Comparison of ENCODE assay signal across 8 mouse cellular contexts in the genomic region with DNA sequence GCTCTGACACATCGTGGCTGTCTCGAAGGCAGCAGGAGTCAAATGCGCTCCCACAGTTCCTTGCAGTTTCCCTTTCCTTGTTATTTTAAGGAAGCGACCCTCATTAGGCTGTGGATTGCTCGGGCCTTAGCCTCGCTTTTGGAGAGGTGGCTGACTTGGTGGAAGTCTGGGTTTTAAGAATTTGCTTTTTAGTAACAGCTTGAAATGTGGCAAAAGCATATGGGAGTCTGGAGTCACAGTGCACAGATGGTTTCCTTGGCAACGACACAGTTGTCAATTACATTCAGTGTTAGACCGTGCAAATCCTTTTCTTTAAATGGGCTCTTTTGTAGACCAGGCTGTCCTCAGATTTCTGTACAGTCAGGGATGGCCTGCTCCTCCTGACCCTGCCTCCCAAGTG. TPM values are rescaled to one million over a fixed set of nuclear protein-coding genes. Genes with fewer than 3 reads are reported as not detected.
DNase-seq lines count a peak whose midpoint lies in the region; ATAC-seq and TF ChIP-seq lines count a peak whose summit lies in the region.

No protein-coding gene starts in this region.

- no peak for ATAC-seq in hindbrain, embryonic 14.5 days (ENCODE audit: low FRiP score)
- ATAC-seq in midbrain, embryonic 13.5 days, result no peak

- H3K9me3 ChIP-seq in hindbrain, embryonic 14.5 days (ENCODE audit: control insufficient read depth, low read length), result no peaks in the 10 kb centered on the region
- H3K9me3 ChIP-seq in midbrain, embryonic 13.5 days, result no peaks in the 10 kb centered on the region

- H3K36me3 ChIP-seq in hindbrain, embryonic 14.5 days (replicated peaks; ENCODE audit: control insufficient read depth, insufficient read depth), result peaks cover 37% of the 10 kb centered on the region
- H3K36me3 ChIP-seq in midbrain, embryonic 13.5 days, result peaks cover 37% of the 10 kb centered on the region

- H3K4me1 ChIP-seq in lung, adult 2 months (ENCODE audit: control insufficient read depth, insufficient read depth, low read length), result peaks cover 10% of the 10 kb centered on the region
- H3K4me1 ChIP-seq in brown adipose tissue, adult 24 weeks (ENCODE audit: control insufficient read depth, insufficient read depth, insufficient read length, low read length), result peaks cover 3% of the 10 kb centered on the region; the same call in 1 of the 2 replicates
- H3K4me1 ChIP-seq in hindbrain, embryonic 14.5 days (replicated peaks; ENCODE audit: control insufficient read depth, insufficient read depth, low read length), result peaks cover 15% of the 10 kb centered on the region
- peaks cover 17% of the 10 kb centered on the region for H3K4me1 ChIP-seq in midbrain, embryonic 13.5 days (replicated peaks)

- no peaks in the 10 kb centered on the region for H3K27me3 ChIP-seq in hindbrain, embryonic 14.5 days (ENCODE audit: control insufficient read depth, insufficient read depth, low read length)
- H3K27me3 ChIP-seq in midbrain, embryonic 13.5 days, result 0 out of 2 replicates have a peak, but pooled peaks cover 6% of the 10 kb centered on the region

- 10% methylated on average over 8 of the region's 8 CpGs for WGBS in lung, adult 2 months
- WGBS in hindbrain, embryonic 14.5 days, result 16% methylated on average over 8 of the region's 8 CpGs
- 20% methylated on average over 8 of the region's 8 CpGs for WGBS in midbrain, embryonic 13.5 days

- no peak for TF ChIP-seq POLR2A in lung, adult 2 months (IDR thresholded peaks at IDR 0.05; ENCODE audit: borderline replicate concordance, extremely low read depth, low read depth, low read length)

- H3K4me3 ChIP-seq in lung, adult 2 months (replicated peaks; ENCODE audit: extremely low read depth, low read depth, low read length), result peak overlapping the region; percentile 82
- H3K4me3 ChIP-seq in brown adipose tissue, adult 24 weeks (ENCODE audit: insufficient read depth, low read depth, low read length), result peak overlapping the region; percentile 73
- H3K4me3 ChIP-seq in hindbrain, embryonic 14.5 days (replicated peaks; ENCODE audit: low read length), result peak overlapping the region; percentile 88
- peak overlapping the region; percentile 98 for H3K4me3 ChIP-seq in midbrain, embryonic 13.5 days (replicated peaks)

- H3K4me2 ChIP-seq in hindbrain, embryonic 14.5 days (replicated peaks), result peak overlapping the region; percentile 91
- H3K4me2 ChIP-seq in midbrain, embryonic 13.5 days (replicated peaks), result peak overlapping the region; percentile 97

- peak overlapping the region; percentile 86 for H3K9ac ChIP-seq in hindbrain, embryonic 14.5 days
- H3K9ac ChIP-seq in midbrain, embryonic 13.5 days (replicated peaks), result peak overlapping the region; percentile 95

- no peak for TF ChIP-seq CTCF in lung, adult 2 months (IDR thresholded peaks at IDR 0.05; ENCODE audit: insufficient read depth, low read length)

- DNase-seq in lung, adult 2 months, result no peak
- DNase-seq in lung, postnatal 36 days, result no peak
- DNase-seq in hindbrain, embryonic 14.5 days (ENCODE audit: low spot score), result no peak
- no peak for DNase-seq in urinary bladder, postnatal 36 days (ENCODE audit: low spot score in 2 of 2)
- DNase-seq in urinary bladder, postnatal 14 days (ENCODE audit: low spot score), result no peak
- DNase-seq in right cerebral cortex, postnatal 25 days, result no peak

- H3K27ac ChIP-seq in brown adipose tissue, adult 24 weeks (replicated peaks; ENCODE audit: low read depth, low read length), result no peak overlapping the region
- no peak overlapping the region for H3K27ac ChIP-seq in hindbrain, embryonic 14.5 days
- H3K27ac ChIP-seq in midbrain, embryonic 13.5 days, result no peak overlapping the region

RNA-seq across cellular contexts. Expression of a gene that starts 1.0 kb away (rescaled TPM):
- polyA plus RNA-seq in lung, adult 2 months (2012; rRNA removed), result 40.2 and 46.8 TPM in 2 replicates
- 25.9 and 34.4 TPM in 2 replicates for polyA plus RNA-seq in brown adipose tissue, adult 24 weeks (2012; ENCODE audit: insufficient read depth, insufficient read length, missing spikeins)
- 111 and 117 TPM in 2 replicates for polyA plus RNA-seq in hindbrain, embryonic 14.5 days (2014; fragmentation: Nextera tagmentation; extraction: Ambion mirVana)
- polyA plus RNA-seq in midbrain, embryonic 13.5 days (2015; fragmentation: Nextera tagmentation; extraction: Ambion mirVana), result 121 TPM in 2 replicates

RNA-seq across cellular contexts. Expression of a gene that starts 19.4 kb away (rescaled TPM):
- polyA plus RNA-seq in lung, adult 2 months (2012; rRNA removed), result 89.5 and 92.5 TPM in 2 replicates
- 13.5 and 14.5 TPM in 2 replicates for polyA plus RNA-seq in brown adipose tissue, adult 24 weeks (2012; ENCODE audit: insufficient read depth, insufficient read length, missing spikeins)
- polyA plus RNA-seq in hindbrain, embryonic 14.5 days (2014; fragmentation: Nextera tagmentation; extraction: Ambion mirVana), result 13.3 and 16.4 TPM in 2 replicates
- polyA plus RNA-seq in midbrain, embryonic 13.5 days (2015; fragmentation: Nextera tagmentation; extraction: Ambion mirVana), result 26.6 and 29.4 TPM in 2 replicates

RNA-seq across cellular contexts. Expression of a gene that starts 23.4 kb away (rescaled TPM):
- polyA plus RNA-seq in lung, adult 2 months (2012; rRNA removed), result 0.14 and 0.15 TPM in 2 replicates
- polyA plus RNA-seq in brown adipose tissue, adult 24 weeks (2012; ENCODE audit: insufficient read depth, insufficient read length, missing spikeins), result not detected in 2 replicates
- polyA plus RNA-seq in hindbrain, embryonic 14.5 days (2014; fragmentation: Nextera tagmentation; extraction: Ambion mirVana), result 0.95 and 1.0 TPM in 2 replicates
- 0.53 and 0.61 TPM in 2 replicates for polyA plus RNA-seq in midbrain, embryonic 13.5 days (2015; fragmentation: Nextera tagmentation; extraction: Ambion mirVana)
